Mouse (Mus musculus): ENCODE results near the gene Sept1. TPM values are rescaled to one million over a fixed set of nuclear protein-coding genes. Genes with fewer than 3 reads are reported as not detected.
A peak's percentile ranks its signal among the peaks of the same experiment; 100 is the strongest.

Gene Sept1
- total and polyA plus RNA-seq, 2 experiments = 1.5 to 4.0 TPM

DNA sequence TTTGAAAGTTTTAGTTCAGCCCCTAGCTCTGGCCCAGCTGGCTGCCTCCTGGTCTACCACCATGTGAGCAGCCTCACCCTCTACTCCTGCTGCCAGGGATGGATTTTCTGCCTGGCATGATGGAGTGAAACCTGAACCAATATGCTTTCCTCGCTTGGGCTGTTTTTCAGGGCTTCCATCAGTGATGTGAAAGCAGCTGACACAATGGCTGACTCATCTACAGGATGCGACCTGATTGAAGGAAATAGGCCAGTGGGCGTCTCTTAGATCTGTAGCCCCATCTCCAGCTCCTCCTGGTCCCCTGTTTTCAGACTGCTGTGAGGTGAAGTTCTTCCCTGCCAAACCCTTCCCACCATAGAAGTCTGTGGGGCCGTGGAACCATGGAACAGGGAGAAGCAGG lies 56.0 kb downstream of the Sept1 start:
- no peak for TF ChIP-seq POLR2A (IDR thresholded peaks at IDR 0.05; ENCODE audit: extremely low read depth, insufficient read depth, low read length)
- TF ChIP-seq CTCF (IDR thresholded peaks at IDR 0.05; ENCODE audit: low read depth, low read length) = no peak
- DNase-seq (ENCODE audit: extremely low read depth, low read depth, low spot score) = no peak

DNA sequence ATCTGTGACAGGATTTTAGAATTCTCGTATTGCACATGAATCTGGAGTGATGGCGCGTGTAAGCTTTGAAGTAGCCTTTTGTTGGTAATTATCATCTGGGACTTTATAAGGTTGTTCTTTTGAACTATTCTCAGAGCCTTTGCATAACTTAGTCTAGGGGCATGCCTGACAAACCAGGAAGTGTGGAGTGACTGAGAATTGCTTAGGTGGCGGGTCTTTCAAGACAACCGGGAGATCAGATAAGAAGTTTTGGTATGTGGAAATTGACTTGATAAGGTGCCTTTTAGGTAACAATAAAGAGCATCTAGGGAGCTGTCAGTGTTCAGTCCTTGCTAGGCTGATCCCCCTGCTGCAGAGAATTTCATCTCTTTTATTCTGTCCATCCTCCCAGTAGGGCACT lies 66.4 kb downstream of the Sept1 start:
- no peaks in the 10 kb centered on the region for H3K36me3 ChIP-seq (ENCODE audit: control insufficient read depth, insufficient read depth, low read length)
- DNase-seq (ENCODE audit: extremely low read depth, low read depth, low spot score) = no peak
- WGBS = 91% methylated on average over 5 of the region's 5 CpGs
- H3K79me2 ChIP-seq (ENCODE audit: control insufficient read depth, insufficient read depth, low read length) = no peaks in the 10 kb centered on the region
- no peak for TF ChIP-seq POLR2A (IDR thresholded peaks at IDR 0.05; ENCODE audit: extremely low read depth, insufficient read depth, low read length)
- TF ChIP-seq CTCF (IDR thresholded peaks at IDR 0.05; ENCODE audit: low read depth, low read length) = no peak
- no peak overlapping the region for H3K9ac ChIP-seq (ENCODE audit: low read depth, low read length)
- no peak overlapping the region for H3K27ac ChIP-seq (replicated peaks; ENCODE audit: insufficient read depth, low read depth, low read length)
- H3K4me1 ChIP-seq (ENCODE audit: control insufficient read depth, insufficient read depth, low read length) = no peaks in the 10 kb centered on the region
- no peaks in the 10 kb centered on the region for H3K27me3 ChIP-seq (ENCODE audit: control insufficient read depth, insufficient read depth, low read length)
- H3K4me3 ChIP-seq (ENCODE audit: insufficient read depth, low read depth, low read length) = no peak overlapping the region

More for the DNA sequence above, 56.0 kb downstream of the Sept1 start:
- H3K27me3 ChIP-seq (ENCODE audit: control insufficient read depth, insufficient read depth, low read length) = no peaks in the 10 kb centered on the region
- H3K4me3 ChIP-seq (ENCODE audit: insufficient read depth, low read depth, low read length) = no peak overlapping the region
- 81% methylated on average over 4 of the region's 4 CpGs for WGBS
- H3K79me2 ChIP-seq (ENCODE audit: control insufficient read depth, insufficient read depth, low read length) = no peaks in the 10 kb centered on the region
- H3K36me3 ChIP-seq (ENCODE audit: control insufficient read depth, insufficient read depth, low read length) = no peaks in the 10 kb centered on the region
- H3K4me1 ChIP-seq (ENCODE audit: control insufficient read depth, insufficient read depth, low read length) = no peaks in the 10 kb centered on the region
- H3K27ac ChIP-seq (replicated peaks; ENCODE audit: insufficient read depth, low read depth, low read length) = no peak overlapping the region
- H3K9ac ChIP-seq (ENCODE audit: low read depth, low read length) = no peak overlapping the region

DNA sequence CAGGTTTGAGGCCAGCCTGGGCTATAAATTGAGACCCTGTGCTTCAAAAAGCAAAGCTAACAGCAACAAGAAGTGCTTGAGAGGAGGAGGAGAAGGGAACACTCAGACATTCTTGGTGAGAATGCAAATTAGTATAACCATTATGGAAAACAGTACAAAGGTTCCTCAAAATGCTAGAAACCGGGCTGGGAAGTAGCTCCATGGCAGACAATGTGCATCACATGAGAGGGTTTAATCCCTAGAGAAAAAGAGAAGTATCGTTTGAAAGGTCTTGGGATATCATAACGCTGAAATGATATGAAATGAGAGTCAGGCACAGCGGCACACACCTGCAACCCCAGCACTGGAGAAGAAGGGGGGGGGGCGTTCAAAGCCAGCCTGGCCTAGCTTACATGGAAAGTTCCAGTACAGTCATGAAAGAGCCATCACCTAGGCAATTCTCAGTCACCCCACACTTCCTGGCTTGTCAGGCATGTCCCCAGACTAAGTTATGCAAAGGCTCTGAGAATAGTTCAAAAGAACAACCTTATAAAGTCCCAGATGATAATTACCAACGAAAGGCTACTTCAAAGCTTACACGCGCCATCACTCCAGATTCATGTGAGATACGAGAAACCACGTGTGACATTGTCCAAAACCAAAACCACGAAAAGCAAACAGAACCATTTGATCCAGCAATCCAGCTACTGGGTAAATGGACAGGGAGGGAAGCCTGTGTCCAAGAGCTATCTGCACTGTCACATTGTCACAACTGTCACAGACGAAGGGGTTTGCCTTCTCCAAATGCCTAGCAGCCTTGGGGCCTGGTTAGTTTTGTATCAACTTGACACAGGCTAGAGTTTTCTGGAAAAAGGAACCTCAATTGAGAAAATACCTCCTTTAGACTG lies 67.1 kb downstream of the Sept1 start:
- no peak for TF ChIP-seq CTCF (IDR thresholded peaks at IDR 0.05; ENCODE audit: low read depth, low read length)
- TF ChIP-seq POLR2A (IDR thresholded peaks at IDR 0.05; ENCODE audit: extremely low read depth, insufficient read depth, low read length) = no peak
- no peaks in the 10 kb centered on the region for H3K36me3 ChIP-seq (ENCODE audit: control insufficient read depth, insufficient read depth, low read length)
- H3K4me3 ChIP-seq (ENCODE audit: insufficient read depth, low read depth, low read length) = no peak overlapping the region
- peak; percentile 16 for DNase-seq (ENCODE audit: extremely low read depth, low read depth, low spot score)
- H3K27me3 ChIP-seq (ENCODE audit: control insufficient read depth, insufficient read depth, low read length) = no peaks in the 10 kb centered on the region
- whole genome bisulfite sequencing = 87% methylated on average over 12 of the region's 12 CpGs
- H3K79me2 ChIP-seq (ENCODE audit: control insufficient read depth, insufficient read depth, low read length) = no peaks in the 10 kb centered on the region
- H3K27ac ChIP-seq (replicated peaks; ENCODE audit: insufficient read depth, low read depth, low read length) = no peak overlapping the region
- no peak overlapping the region for H3K9ac ChIP-seq (ENCODE audit: low read depth, low read length)
- H3K4me1 ChIP-seq (ENCODE audit: control insufficient read depth, insufficient read depth, low read length) = no peaks in the 10 kb centered on the region

Other genes with a start within 250 kb of the Sept1 start
- gene Mvp, start 218.5 kb downstream of the Sept1 start, total RNA-seq (2014; rRNA removed) = 23.4 and 28.5 TPM in 2 replicates
- 26.3 and 39.4 TPM in 2 replicates for gene Mvp, start 218.5 kb downstream of the Sept1 start, polyA plus RNA-seq (2012; rRNA removed)
- gene Pagr1b, start 216.6 kb downstream of the Sept1 start, total RNA-seq (2014; rRNA removed) = 0.74 TPM in 1 of 2 replicates, not detected in the other
- gene Pagr1b, start 216.6 kb downstream of the Sept1 start, polyA plus RNA-seq (2012; rRNA removed) = 0.49 TPM in 1 of 2 replicates, not detected in the other
- 4.9 and 6.7 TPM in 2 replicates for gene Pagr1a, start 215.8 kb downstream of the Sept1 start, total RNA-seq (2014; rRNA removed)
- gene Pagr1a, start 215.8 kb downstream of the Sept1 start, polyA plus RNA-seq (2012; rRNA removed) = 2.6 and 4.2 TPM in 2 replicates
- gene Gm42742, start 212.0 kb downstream of the Sept1 start, total RNA-seq (2014; rRNA removed) = 9.5 and 10.7 TPM in 2 replicates
- 11.2 and 12.7 TPM in 2 replicates for gene Gm42742, start 212.0 kb downstream of the Sept1 start, polyA plus RNA-seq (2012; rRNA removed)
- not detected in 2 replicates for gene Prrt2, start 211.9 kb downstream of the Sept1 start, total RNA-seq (2014; rRNA removed)
- gene Prrt2, start 211.9 kb downstream of the Sept1 start, polyA plus RNA-seq (2012; rRNA removed) = 0.75 TPM in 1 of 2 replicates, not detected in the other
- 8.9 and 16.4 TPM in 2 replicates for gene Maz, start 206.1 kb downstream of the Sept1 start, total RNA-seq (2014; rRNA removed)
- gene Maz, start 206.1 kb downstream of the Sept1 start, polyA plus RNA-seq (2012; rRNA removed) = 74.6 and 81.9 TPM in 2 replicates
- 0.37 and 1.3 TPM in 2 replicates for gene Kif22, start 190.7 kb downstream of the Sept1 start, total RNA-seq (2014; rRNA removed)
- gene Kif22, start 190.7 kb downstream of the Sept1 start, polyA plus RNA-seq (2012; rRNA removed) = 0.44 and 0.75 TPM in 2 replicates
- gene Zg16, start 145.8 kb downstream of the Sept1 start, total RNA-seq (2014; rRNA removed) = 11.2 and 47.8 TPM in 2 replicates
- 1.2 and 2.3 TPM in 2 replicates for gene Zg16, start 145.8 kb downstream of the Sept1 start, polyA plus RNA-seq (2012; rRNA removed)
- gene AI467606, start 141.8 kb downstream of the Sept1 start, total RNA-seq (2014; rRNA removed) = 0.28 and 0.34 TPM in 2 replicates
- gene AI467606, start 141.8 kb downstream of the Sept1 start, polyA plus RNA-seq (2012; rRNA removed) = 1.2 and 1.3 TPM in 2 replicates
- 116 and 129 TPM in 2 replicates for gene Qprt, start 110.9 kb downstream of the Sept1 start, total RNA-seq (2014; rRNA removed)
- 196 and 210 TPM in 2 replicates for gene Qprt, start 110.9 kb downstream of the Sept1 start, polyA plus RNA-seq (2012; rRNA removed)
- gene Spn, start 95.3 kb downstream of the Sept1 start, total RNA-seq (2014; rRNA removed) = 0.27 and 0.28 TPM in 2 replicates
- gene Spn, start 95.3 kb downstream of the Sept1 start, polyA plus RNA-seq (2012; rRNA removed) = 0.54 and 0.88 TPM in 2 replicates
- gene Cd2bp2, start 37.1 kb downstream of the Sept1 start, total RNA-seq (2014; rRNA removed) = 12.4 and 12.6 TPM in 2 replicates
- 10.1 and 11.8 TPM in 2 replicates for gene Cd2bp2, start 37.1 kb downstream of the Sept1 start, polyA plus RNA-seq (2012; rRNA removed)
- gene Tbc1d10b, start 24.7 kb downstream of the Sept1 start, total RNA-seq (2014; rRNA removed) = 5.3 and 7.0 TPM in 2 replicates
- gene Tbc1d10b, start 24.7 kb downstream of the Sept1 start, polyA plus RNA-seq (2012; rRNA removed) = 7.3 and 9.5 TPM in 2 replicates
- gene Mylpf, start 24.2 kb downstream of the Sept1 start, total RNA-seq (2014; rRNA removed) = 1.5 and 8.6 TPM in 2 replicates
- 0.71 and 0.93 TPM in 2 replicates for gene Mylpf, start 24.2 kb downstream of the Sept1 start, polyA plus RNA-seq (2012; rRNA removed)
- 2.3 and 2.9 TPM in 2 replicates for gene Zfp553, start 69 bp downstream of the Sept1 start, total RNA-seq (2014; rRNA removed)
- gene Zfp553, start 69 bp downstream of the Sept1 start, polyA plus RNA-seq (2012; rRNA removed) = 3.5 and 4.5 TPM in 2 replicates
- gene Zfp771, start 11.1 kb upstream of the Sept1 start, total RNA-seq (2014; rRNA removed) = 19.6 and 30.1 TPM in 2 replicates
- 52.8 and 57.7 TPM in 2 replicates for gene Zfp771, start 11.1 kb upstream of the Sept1 start, polyA plus RNA-seq (2012; rRNA removed)
- gene Dctpp1, start 27.6 kb upstream of the Sept1 start, total RNA-seq (2014; rRNA removed) = 61.5 and 70.2 TPM in 2 replicates
- 70.7 and 73.4 TPM in 2 replicates for gene Dctpp1, start 27.6 kb upstream of the Sept1 start, polyA plus RNA-seq (2012; rRNA removed)
- 939 and 948 TPM in 2 replicates for gene Sephs2, start 40.9 kb upstream of the Sept1 start, total RNA-seq (2014; rRNA removed)
- gene Sephs2, start 40.9 kb upstream of the Sept1 start, polyA plus RNA-seq (2012; rRNA removed) = 388 and 524 TPM in 2 replicates
- 4.3 and 5.2 TPM in 2 replicates for gene Itgal, start 63.1 kb upstream of the Sept1 start, total RNA-seq (2014; rRNA removed)
- 3.9 and 6.8 TPM in 2 replicates for gene Itgal, start 63.1 kb upstream of the Sept1 start, polyA plus RNA-seq (2012; rRNA removed)
- gene Zfp768, start 112.5 kb upstream of the Sept1 start, total RNA-seq (2014; rRNA removed) = 7.7 and 9.5 TPM in 2 replicates
- gene Zfp768, start 112.5 kb upstream of the Sept1 start, polyA plus RNA-seq (2012; rRNA removed) = 21.2 and 28.0 TPM in 2 replicates
- 3.6 and 3.7 TPM in 2 replicates for gene Zfp747, start 142.9 kb upstream of the Sept1 start, total RNA-seq (2014; rRNA removed)
- gene Zfp747, start 142.9 kb upstream of the Sept1 start, polyA plus RNA-seq (2012; rRNA removed) = 3.0 and 4.0 TPM in 2 replicates
- gene 9130019O22Rik, start 154.0 kb upstream of the Sept1 start, total RNA-seq (2014; rRNA removed) = 2.0 and 2.3 TPM in 2 replicates
- gene 9130019O22Rik, start 154.0 kb upstream of the Sept1 start, polyA plus RNA-seq (2012; rRNA removed) = 1.6 and 2.0 TPM in 2 replicates
- gene E430018J23Rik, start 160.5 kb upstream of the Sept1 start, total RNA-seq (2014; rRNA removed) = 4.9 and 5.8 TPM in 2 replicates
- 5.4 and 7.7 TPM in 2 replicates for gene E430018J23Rik, start 160.5 kb upstream of the Sept1 start, polyA plus RNA-seq (2012; rRNA removed)
- gene Zfp764, start 173.7 kb upstream of the Sept1 start, total RNA-seq (2014; rRNA removed) = 1.8 and 2.5 TPM in 2 replicates
- 1.3 and 1.8 TPM in 2 replicates for gene Zfp764, start 173.7 kb upstream of the Sept1 start, polyA plus RNA-seq (2012; rRNA removed)
- gene Zfp688, start 188.9 kb upstream of the Sept1 start, total RNA-seq (2014; rRNA removed) = 2.9 and 3.0 TPM in 2 replicates
- gene Zfp688, start 188.9 kb upstream of the Sept1 start, polyA plus RNA-seq (2012; rRNA removed) = 8.5 and 9.4 TPM in 2 replicates
- gene Zfp689, start 216.0 kb upstream of the Sept1 start, total RNA-seq (2014; rRNA removed) = 0.47 and 0.74 TPM in 2 replicates
- gene Zfp689, start 216.0 kb upstream of the Sept1 start, polyA plus RNA-seq (2012; rRNA removed) = 0.92 and 1.9 TPM in 2 replicates
- 8.3 and 9.5 TPM in 2 replicates for gene Prr14, start 226.5 kb upstream of the Sept1 start, total RNA-seq (2014; rRNA removed)
- 41.5 and 44.6 TPM in 2 replicates for gene Prr14, start 226.5 kb upstream of the Sept1 start, polyA plus RNA-seq (2012; rRNA removed)
- gene Fbrs, start 246.1 kb upstream of the Sept1 start, total RNA-seq (2014; rRNA removed) = 3.6 and 6.4 TPM in 2 replicates
- gene Fbrs, start 246.1 kb upstream of the Sept1 start, polyA plus RNA-seq (2012; rRNA removed) = 9.5 and 11.8 TPM in 2 replicates

Data from liver, adult 2 months (tissue).